Mouse (Mus musculus) lung, postnatal 4 days (tissue): ENCODE measurements around the gene Ano4.

Source experiments
- DNase-seq, 2 experiments: peaks; one replicate each; pipeline ENCODE4 v3.0.0; 2021

The Ano4 gene

DNA sequence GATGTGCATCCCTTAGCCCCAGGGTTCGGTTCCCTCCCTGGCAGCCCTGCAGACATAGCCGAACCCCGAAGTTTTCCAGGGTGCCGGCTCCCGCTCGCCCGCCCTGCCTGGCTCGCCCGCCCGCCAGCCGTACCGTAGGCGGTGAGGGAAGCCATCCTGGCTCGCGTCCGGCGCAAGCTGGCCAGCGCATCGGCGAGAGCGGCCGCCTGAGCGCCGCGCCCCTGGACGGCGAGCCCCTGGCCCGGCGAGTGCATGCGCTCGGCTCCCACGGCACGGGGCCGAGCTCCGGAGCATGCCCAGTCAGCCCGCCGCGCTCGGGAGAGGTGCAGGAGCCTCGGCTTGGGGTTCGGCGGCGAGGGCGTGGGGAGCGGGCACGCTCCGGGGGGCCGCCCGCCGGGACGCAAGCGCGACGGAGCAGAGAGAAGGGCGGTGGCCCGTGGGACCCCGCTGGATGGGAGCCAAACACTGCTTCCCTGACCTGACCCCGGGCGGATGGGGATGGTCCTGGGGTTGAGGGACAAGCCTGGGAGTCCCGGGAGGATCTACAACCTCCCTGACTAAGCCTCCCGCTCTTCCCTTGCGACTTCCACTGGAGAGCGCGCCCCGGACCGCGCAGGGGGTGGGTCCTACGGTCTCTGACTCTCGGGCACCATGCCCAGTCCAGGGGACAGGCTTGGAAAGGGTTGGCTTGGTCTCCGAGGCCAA is at the start of gene Ano4:
TSS of gene Ano4 (minus strand) at position 272 of the 705 bp plus-strand sequence.
- DNase-seq = peak; percentile 5 to 29

- DNase-seq = no peak
Measured at GRCm38 (mm10) chr10:89392687-89393086, 48.1 kb upstream of the Ano4 start.

GRCm38 (mm10) chr10:89391571-89392163 is 47.1 kb upstream of the Ano4 start:
- DNase-seq = no peak

DNA sequence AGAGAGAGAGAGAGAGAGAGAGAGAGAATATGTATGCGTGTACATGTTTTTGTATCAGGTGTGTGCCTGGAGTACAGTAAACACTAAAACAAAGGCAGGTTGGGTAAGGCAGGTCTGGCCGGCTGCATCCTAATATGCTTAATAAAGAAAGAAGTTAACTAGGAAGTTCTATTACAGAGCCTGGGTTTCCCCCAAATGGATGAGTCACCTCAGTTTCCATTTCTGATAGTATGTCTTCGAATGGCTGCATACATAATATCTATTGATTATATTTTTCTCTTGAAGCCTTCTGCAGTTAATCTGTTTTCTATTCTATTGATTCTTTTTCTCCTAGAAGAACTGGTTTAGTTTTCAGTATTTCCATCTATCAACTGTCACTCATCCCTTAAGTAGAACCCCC is 41.9 kb upstream of the Ano4 start:
- no peak for DNase-seq

DNA sequence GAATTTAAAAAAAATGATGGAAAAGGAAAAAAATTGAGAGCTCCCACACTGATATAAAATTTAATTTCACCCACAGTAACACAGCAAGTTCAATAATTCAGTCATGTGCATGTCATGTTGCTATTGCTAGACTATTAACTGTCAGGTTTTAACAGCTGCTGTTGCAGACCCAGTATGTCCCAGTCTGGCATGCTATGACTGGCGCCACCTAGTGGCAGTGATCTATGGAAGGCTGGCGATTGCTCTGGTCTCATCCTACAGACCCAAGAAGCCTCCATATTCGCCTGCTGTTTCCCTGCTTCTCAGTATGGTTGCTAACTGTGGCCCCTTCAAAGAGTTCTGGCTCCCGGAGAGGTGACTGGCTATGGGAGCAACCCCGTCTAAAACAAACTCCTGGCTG is 38.9 kb upstream of the Ano4 start:
- peak; percentile 53 to 72 for DNase-seq

GRCm38 (mm10) chr10:89377750-89378149 is 33.2 kb upstream of the Ano4 start:
- no peak for DNase-seq

- DNase-seq = no peak
Measured at GRCm38 (mm10) chr10:89370051-89370450, 25.5 kb upstream of the Ano4 start.

DNA sequence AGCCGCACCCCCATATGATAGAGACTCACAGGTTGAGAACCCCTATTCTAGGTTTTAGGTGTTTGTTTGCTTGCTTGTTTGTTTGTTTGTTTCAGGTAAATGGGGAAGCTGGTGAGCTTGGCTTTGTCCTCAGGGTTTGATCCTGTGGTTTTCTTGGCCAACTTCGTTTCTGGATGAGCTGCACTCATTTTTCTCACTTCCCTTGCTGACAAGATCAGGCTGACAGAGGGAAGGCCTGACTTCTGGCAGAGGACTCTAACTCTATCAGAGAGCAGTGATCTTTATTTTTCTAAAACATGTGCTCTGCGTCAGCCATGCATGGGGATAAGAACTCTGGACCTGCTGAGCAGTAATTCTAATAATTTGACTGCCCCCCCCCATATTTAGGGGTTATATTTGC is 14.4 kb upstream of the Ano4 start:
- DNase-seq = no peak

- no peak for DNase-seq
Measured at GRCm38 (mm10) chr10:89354639-89355038, 10.1 kb upstream of the Ano4 start.

GRCm38 (mm10) chr10:89351416-89351815 is 6.9 kb upstream of the Ano4 start:
- DNase-seq = no peak

DNA sequence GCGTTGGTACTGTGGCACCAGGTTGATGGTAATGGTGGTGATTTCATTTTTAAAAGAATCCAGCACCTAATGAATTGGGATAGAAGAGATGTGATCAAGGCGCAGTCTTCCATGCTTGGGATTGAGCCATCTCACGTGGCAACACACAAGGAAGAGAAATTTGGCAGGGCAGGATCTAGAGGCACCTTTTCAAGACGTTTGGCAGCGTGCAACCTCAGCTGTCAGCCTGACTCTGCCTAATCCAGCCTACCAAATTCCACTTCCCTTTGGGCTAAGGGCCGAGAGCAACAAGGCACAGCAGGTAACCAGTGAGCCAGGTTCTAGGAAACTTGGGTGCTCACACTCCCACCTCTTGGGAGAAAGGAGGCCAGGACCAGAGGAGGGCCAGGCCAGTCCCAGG is 1.0 kb upstream of the Ano4 start:
- DNase-seq = no peak

DNA sequence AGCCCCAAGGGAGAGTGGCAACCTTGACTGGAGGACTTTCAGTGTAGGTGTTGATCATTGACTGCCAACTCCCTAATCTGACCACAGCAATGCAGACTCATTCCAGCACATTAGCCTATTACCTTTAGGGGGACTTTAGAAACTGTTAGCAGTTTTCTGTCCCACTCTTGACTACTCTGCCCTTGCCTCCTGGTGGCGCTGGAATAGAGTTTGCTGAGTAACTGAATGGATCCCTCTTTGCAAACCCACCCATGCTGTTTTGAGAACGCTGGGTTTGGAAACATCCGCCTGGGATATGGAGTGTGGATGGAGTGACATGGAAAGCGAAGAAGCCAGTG is 603 bp upstream of the Ano4 start:
- DNase-seq = no peak

DNA sequence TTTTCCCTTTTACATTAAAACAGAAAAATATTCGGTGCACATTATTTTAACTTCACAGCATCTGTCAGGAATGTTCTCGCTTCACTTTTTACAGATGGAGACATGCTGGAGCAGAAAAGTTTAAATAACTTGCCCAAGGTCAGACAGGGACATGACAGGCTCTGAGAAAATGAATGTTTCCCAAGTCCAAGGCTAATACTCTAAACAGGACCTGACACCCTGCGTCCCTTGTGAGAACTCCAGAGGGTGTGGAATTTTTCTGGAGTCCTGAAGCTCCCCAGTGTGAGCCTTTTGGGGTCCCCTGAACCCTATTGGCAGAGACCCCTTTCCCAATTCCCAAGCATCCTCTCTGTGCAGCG is 451 bp downstream of the Ano4 start:
- no peak for DNase-seq

DNA sequence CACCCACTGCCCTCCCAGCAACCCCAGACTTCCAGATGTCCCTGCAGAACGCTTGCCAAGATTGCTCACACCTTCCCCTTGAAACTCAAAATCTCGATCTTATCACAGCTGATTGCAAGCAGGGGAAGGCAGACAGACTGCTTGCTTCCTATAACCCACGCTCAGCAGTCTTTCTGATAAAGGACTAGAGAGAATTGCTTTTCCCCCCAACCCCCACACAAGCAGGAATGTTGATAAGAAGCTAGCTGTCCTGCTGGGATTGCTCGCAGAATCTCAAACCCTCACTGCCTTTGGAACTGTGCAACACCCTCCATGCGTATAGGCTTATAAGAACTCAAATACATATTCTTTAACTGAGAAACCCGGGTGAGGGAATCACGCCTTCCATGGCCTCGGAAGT is 846 bp downstream of the Ano4 start:
- DNase-seq = no peak

- no peak for DNase-seq
Measured at GRCm38 (mm10) chr10:89330261-89330660, 14.3 kb downstream of the Ano4 start.

DNA sequence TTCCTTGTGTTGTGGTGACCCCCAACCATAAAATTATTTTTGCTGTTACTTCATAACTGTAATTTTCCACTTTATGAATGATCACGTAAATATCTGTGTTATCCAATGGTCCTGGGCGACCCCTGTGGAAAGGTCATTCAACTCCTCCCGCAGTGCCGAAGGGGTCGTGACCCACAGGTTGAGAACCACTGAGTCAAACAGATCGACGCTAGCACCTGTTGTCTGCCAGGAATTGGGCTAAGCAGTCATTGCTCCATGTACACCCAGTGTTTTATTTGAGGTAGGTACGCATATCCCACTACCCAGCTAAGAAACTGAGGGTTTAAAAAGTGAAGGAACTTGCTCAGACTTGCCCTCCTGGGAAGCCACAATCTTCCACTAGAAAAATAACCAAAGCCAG is 14.8 kb downstream of the Ano4 start:
- DNase-seq = no peak

GRCm38 (mm10) chr10:89328876-89329275 is 15.7 kb downstream of the Ano4 start:
- DNase-seq = no peak

GRCm38 (mm10) chr10:89327004-89327511 is 17.5 kb downstream of the Ano4 start:
- DNase-seq = peak in 1 of 2 experiments; percentile 65

- no peak for DNase-seq
Measured at GRCm38 (mm10) chr10:89326383-89326782, 18.2 kb downstream of the Ano4 start.

- no peak for DNase-seq
Measured at GRCm38 (mm10) chr10:89307566-89307965, 37.0 kb downstream of the Ano4 start.

GRCm38 (mm10) chr10:89300346-89300745 is 44.2 kb downstream of the Ano4 start:
- no peak for DNase-seq

GRCm38 (mm10) chr10:89292784-89293183 is 51.8 kb downstream of the Ano4 start:
- no peak for DNase-seq

- no peak for DNase-seq
Measured at GRCm38 (mm10) chr10:89290698-89291097, 53.9 kb downstream of the Ano4 start.

DNA sequence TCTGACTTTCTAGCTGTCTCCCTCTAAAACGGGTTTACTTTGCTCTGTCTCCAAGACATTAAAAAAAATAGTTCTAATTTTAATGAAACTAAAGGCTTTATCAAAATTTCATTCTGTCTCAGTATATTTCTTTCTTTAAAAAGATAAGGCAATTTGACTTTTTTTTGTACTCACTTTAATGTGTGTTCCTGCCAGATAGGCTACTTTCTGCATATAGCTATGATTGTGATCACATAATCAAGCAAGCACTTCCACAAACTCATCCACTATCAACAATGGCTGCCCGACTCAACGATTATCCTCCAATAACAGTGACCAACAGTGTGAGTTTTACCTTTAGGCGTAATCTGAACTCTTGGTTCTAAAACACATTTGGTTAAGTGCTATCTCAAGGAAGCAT is 55.3 kb downstream of the Ano4 start:
- DNase-seq = no peak

DNA sequence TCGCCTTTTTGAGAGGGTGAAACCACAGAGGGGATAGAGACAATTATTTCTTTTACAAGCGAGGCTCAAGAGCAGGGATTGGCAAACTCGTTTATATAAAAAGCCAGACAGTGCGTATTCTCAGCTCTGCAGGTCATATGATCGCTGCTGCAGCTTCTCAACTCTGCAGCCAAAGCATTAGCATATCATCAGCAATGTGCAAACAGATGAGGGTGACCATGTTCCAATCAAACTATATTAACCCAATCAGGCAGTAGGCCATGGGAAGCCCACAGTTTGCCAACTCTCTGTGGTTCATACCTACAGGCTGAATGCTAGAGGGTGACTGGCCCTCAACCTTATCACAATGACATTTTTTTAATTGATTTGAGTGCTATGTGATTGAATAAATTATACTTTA is 64.2 kb downstream of the Ano4 start:
- DNase-seq = no peak
